Mouse (Mus musculus) right cerebral cortex, postnatal 10 days (tissue): ENCODE results near the gene Pde2a.

ENCODE experiments used
- DNase-seq, 2 experiments: peaks; one replicate each; pipeline ENCODE4 v3.0.0; 2021; ENCODE audit warnings: low spot score in 2 of 2

The Pde2a gene

GRCm38 (mm10) chr7:101472598-101473558 is 51.4 kb downstream of the Pde2a start:
- no peak for DNase-seq

- no peak for DNase-seq
These were observed 52.9 kb downstream of the Pde2a start for GRCm38 (mm10) chr7:101474399-101474811.

- DNase-seq = peak in 1 of 2 experiments; percentile 50
These were observed 54.5 kb downstream of the Pde2a start for GRCm38 (mm10) chr7:101476028-101476427.

GRCm38 (mm10) chr7:101476493-101476892 is 55.0 kb downstream of the Pde2a start:
- DNase-seq = no peak

- DNase-seq = no peak
These were observed 55.7 kb downstream of the Pde2a start for GRCm38 (mm10) chr7:101477200-101477599.

- no peak for DNase-seq
These were observed 56.6 kb downstream of the Pde2a start for GRCm38 (mm10) chr7:101478099-101478498.

GRCm38 (mm10) chr7:101479841-101480240 is 58.4 kb downstream of the Pde2a start:
- DNase-seq = no peak

- DNase-seq = no peak
These were observed 59.2 kb downstream of the Pde2a start for GRCm38 (mm10) chr7:101480671-101481070.

- DNase-seq = no peak
These were observed 60.5 kb downstream of the Pde2a start for GRCm38 (mm10) chr7:101481872-101482498.

- DNase-seq = peak in 1 of 2 experiments; percentile 59
These were observed 61.1 kb downstream of the Pde2a start for GRCm38 (mm10) chr7:101482499-101483081.

GRCm38 (mm10) chr7:101483498-101484115 is 62.1 kb downstream of the Pde2a start:
- no peak for DNase-seq

GRCm38 (mm10) chr7:101487102-101487501 is 65.6 kb downstream of the Pde2a start:
- no peak for DNase-seq

GRCm38 (mm10) chr7:101490952-101491351 is 69.5 kb downstream of the Pde2a start:
- no peak for DNase-seq

- no peak for DNase-seq
These were observed 76.9 kb downstream of the Pde2a start for GRCm38 (mm10) chr7:101498385-101498784.

GRCm38 (mm10) chr7:101499251-101499650 is 77.8 kb downstream of the Pde2a start:
- peak in 1 of 2 experiments; percentile 58 for DNase-seq

GRCm38 (mm10) chr7:101499701-101500100 is 78.2 kb downstream of the Pde2a start:
- no peak for DNase-seq

- no peak for DNase-seq
These were observed 79.7 kb downstream of the Pde2a start for GRCm38 (mm10) chr7:101501236-101501635.

GRCm38 (mm10) chr7:101501675-101502074 is 80.2 kb downstream of the Pde2a start:
- no peak for DNase-seq

GRCm38 (mm10) chr7:101503351-101503750 is 81.9 kb downstream of the Pde2a start:
- peak in 1 of 2 experiments; percentile 54 for DNase-seq

- DNase-seq = no peak
These were observed 82.3 kb downstream of the Pde2a start for GRCm38 (mm10) chr7:101503803-101504202.

- DNase-seq = peak in 1 of 2 experiments; percentile 54
These were observed 83.0 kb downstream of the Pde2a start for GRCm38 (mm10) chr7:101504507-101504906.

- no peak for DNase-seq
These were observed 87.7 kb downstream of the Pde2a start for GRCm38 (mm10) chr7:101509212-101509611.
